Mouse (Mus musculus) neural tube, embryonic 15.5 days (tissue): ENCODE measurements around the gene Pole3. TPM values are rescaled to one million over a fixed set of nuclear protein-coding genes. Genes with fewer than 3 reads are reported as not detected.
"Not testable (repeated sequence)": the region's sequence is repeated elsewhere in the genome, so short reads cannot be mapped to it uniquely, and the experiment has no call there.

Source experiments
- ATAC-seq: fragments of 200-750 bp; cut with Nextera tagmentation; 2 replicates; pipeline ENCODE4 v1.8.0; 2017; ENCODE audit warnings: mild to moderate bottlenecking, moderate TSS enrichment, moderate library complexity; ENCODE audit not compliant: low FRiP score
- H3K27ac ChIP-seq: fragments of 300-500 bp; sonication (generic); replicated peaks from 2 replicates; pipeline ENCODE4 v1.5.1; 2015; ENCODE audit warnings: mild to moderate bottlenecking, inconsistent platforms
- H3K27me3 ChIP-seq: fragments of 300-500 bp; sonication (generic); replicated peaks from 2 replicates; pipeline ENCODE4 v1.6.1; 2015; ENCODE audit warnings: inconsistent platforms
- H3K36me3 ChIP-seq: fragments of 300-500 bp; sonication (generic); 2 replicates; pipeline ENCODE4 v1.6.1; 2015; ENCODE audit warnings: inconsistent platforms
- H3K4me1 ChIP-seq: fragments of 300-500 bp; sonication (generic); 2 replicates; pipeline ENCODE4 v1.6.1; 2015; ENCODE audit warnings: inconsistent platforms
- H3K4me2 ChIP-seq: fragments of 300-500 bp; sonication (generic); 2 replicates; pipeline ENCODE4 v1.6.1; 2015; ENCODE audit warnings: inconsistent platforms, mild to moderate bottlenecking, moderate library complexity
- H3K4me3 ChIP-seq: fragments of 300-500 bp; sonication (generic); replicated peaks from 2 replicates; pipeline ENCODE4 v1.5.1; 2015; ENCODE audit warnings: mild to moderate bottlenecking, inconsistent platforms
- H3K9ac ChIP-seq: fragments of 300-500 bp; sonication (generic); replicated peaks from 2 replicates; pipeline ENCODE4 v1.6.1; 2015; ENCODE audit warnings: mild to moderate bottlenecking, inconsistent platforms
- H3K9me3 ChIP-seq: fragments of 300-500 bp; sonication (generic); replicated peaks from 2 replicates; pipeline ENCODE4 v1.6.1; 2016; ENCODE audit warnings: inconsistent platforms
- WGBS: fragments of 180-500 bp; shearing (Covaris S2); methylation state at CpG from one replicate; pipeline ENCODE4 v1.1.7; 2015; ENCODE audit warnings: mixed read lengths; 5-methylcytosine and 5-hydroxymethylcytosine counted together
- polyA plus RNA-seq: library from polyadenylated mRNA; unstranded; fragments of >200 nt; fragmentation: Nextera tagmentation; extraction: Ambion mirVana; gene quantifications from 2 replicates; pipeline ENCODE4 v1.2.1, GENCODE M21; 2015

Gene Pole3
- polyA plus RNA-seq, 1 experiment from 2014 or later, result 52.0 TPM

DNA sequence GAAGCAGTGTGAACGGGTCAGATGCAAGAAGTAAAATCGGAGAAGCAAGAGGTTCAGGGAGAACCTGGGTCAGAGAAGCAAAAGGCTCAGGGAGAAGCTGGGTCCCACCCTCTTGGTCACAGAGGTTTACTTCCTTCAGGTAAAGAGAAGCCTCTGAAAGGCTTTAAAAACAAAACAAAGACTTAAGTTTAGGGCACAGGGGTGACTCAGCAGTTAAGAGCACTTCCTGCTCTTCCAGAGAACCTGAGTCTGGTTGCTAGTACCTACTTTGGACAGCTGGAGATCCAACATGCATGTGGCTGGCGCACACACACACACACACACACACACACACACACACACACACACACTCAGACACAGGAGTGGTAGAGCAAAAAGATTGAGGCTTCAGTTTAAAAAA, 39.9 kb downstream of the Pole3 start:
- no peak overlapping the region for H3K27ac ChIP-seq
- H3K4me3 ChIP-seq, result no peak overlapping the region
- 90% methylated on average over 3 of the region's 3 CpGs for WGBS
- H3K4me1 ChIP-seq, result peaks cover 3% of the 10 kb centered on the region
- H3K36me3 ChIP-seq, result no peaks in the 10 kb centered on the region
- H3K9ac ChIP-seq, result no peak overlapping the region
- no peak overlapping the region for H3K4me2 ChIP-seq
- no peak for ATAC-seq
- no peaks in the 10 kb centered on the region for H3K9me3 ChIP-seq
- peaks cover 10% of the 10 kb centered on the region; the same call in 1 of the 2 replicates for H3K27me3 ChIP-seq

DNA sequence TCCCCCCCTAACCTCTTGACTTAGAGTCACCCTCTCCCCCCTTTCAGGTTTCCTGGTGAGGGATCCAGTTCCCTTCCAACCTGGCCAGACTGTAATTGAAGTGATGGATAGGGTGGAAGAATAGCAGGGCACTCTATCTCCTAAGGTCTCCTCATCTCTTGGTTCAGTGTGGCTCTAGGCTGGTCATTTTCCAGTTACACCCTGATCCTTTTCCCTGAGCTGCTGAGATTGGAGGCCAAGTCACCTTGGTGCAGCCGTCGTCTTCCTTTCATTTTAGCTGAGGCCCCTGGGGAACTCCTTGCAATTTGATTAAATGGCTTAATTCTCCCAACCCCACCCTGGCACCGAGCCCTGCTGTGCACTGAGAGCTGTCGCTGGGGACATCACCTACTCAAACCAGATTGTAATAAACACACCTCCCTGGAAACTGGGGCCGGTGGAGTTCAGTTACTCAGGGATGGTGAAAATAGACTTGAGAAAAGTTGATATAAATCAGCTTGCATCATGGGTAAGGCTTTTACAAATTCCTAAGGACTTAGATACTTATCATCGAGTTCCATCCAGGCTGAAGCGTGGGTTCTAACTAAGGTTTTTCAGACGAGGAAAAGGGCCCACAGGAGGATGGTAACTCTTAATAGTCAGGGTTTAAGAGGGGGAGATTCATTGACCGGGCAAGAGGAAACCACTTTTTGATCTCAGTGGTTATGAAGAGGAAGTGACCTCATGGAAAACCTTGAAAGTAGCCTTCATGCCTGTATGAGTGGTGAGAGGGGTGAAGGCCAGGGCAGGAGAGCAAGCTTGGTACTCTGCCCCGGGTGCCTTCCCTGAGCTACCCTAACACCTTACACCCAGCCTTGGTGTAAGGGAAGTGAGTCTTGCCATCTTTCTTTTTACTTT, 43.9 kb downstream of the Pole3 start:
- peaks cover 31% of the 10 kb centered on the region for H3K27me3 ChIP-seq
- 0 out of 2 replicates have a peak, but pooled peaks have one; percentile 34 for ATAC-seq
- 0 out of 2 replicates have a peak overlapping the region, but pooled peaks have one; percentile 80 for H3K4me2 ChIP-seq
- no peak overlapping the region for H3K9ac ChIP-seq
- no peaks in the 10 kb centered on the region for H3K36me3 ChIP-seq
- H3K4me3 ChIP-seq, result no peak overlapping the region
- no peak overlapping the region for H3K27ac ChIP-seq
- 48% methylated on average over 10 of the region's 10 CpGs for WGBS
- H3K4me1 ChIP-seq, result peaks cover 12% of the 10 kb centered on the region
- no peaks in the 10 kb centered on the region for H3K9me3 ChIP-seq

DNA sequence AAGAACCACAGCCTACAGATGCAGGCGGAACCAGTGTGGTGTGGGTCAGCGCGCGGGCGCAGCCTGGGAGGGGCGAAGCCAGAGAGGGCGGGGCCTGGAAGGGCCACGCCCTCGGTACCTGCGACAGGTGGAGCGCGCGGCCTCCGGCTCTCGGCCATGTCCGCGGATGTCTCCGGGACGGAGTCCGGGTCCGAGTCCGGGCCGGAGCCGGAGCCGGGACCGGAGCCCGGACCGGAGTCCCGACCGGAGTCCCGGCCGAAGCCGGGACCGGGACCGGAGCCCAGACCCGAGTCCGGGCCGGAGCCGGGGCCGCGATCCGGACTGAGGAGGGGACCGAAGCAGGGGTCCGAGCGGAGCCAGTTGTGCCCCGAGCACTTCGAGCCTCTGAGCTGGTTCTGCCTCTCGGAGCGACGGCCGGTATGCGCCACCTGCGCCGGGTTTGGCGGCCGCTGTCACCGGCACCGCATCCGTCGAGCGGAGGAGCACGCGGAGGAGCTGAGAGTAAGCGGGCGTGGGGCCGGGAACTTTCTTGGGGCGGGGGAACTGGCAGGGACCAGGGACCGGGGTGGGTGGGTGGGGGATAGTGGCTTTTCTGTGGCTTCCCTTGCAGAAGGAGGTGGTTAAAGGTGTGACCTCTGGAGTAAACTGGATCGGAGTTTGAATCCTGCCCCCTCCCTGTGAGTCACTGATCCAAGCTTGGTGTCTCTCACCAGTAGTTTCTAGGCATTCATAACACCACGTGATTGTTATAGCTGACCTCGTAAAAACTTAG, 44.7 kb downstream of the Pole3 start, which contains the start of gene Bspry:
Gene Bspry, plus strand, starts transcription at position 117 of the 772 bp plus-strand sequence.
- peak; percentile 86 for ATAC-seq
- H3K27ac ChIP-seq, result no peak within 1 kb of the TSS
- 2% methylated on average over 70 of the region's 71 CpGs for WGBS
- H3K9ac ChIP-seq, result no peak within 1 kb of the TSS
- no peaks in the 10 kb centered on the region for H3K9me3 ChIP-seq
- peaks cover 31% of the 10 kb centered on the region for H3K27me3 ChIP-seq
- H3K36me3 ChIP-seq, result no peaks in the 10 kb centered on the region
- peaks cover 12% of the 10 kb centered on the region for H3K4me1 ChIP-seq
- peak within 1 kb of the TSS; percentile 42 for H3K4me3 ChIP-seq
- H3K4me2 ChIP-seq, result peak within 1 kb of the TSS; percentile 80

DNA sequence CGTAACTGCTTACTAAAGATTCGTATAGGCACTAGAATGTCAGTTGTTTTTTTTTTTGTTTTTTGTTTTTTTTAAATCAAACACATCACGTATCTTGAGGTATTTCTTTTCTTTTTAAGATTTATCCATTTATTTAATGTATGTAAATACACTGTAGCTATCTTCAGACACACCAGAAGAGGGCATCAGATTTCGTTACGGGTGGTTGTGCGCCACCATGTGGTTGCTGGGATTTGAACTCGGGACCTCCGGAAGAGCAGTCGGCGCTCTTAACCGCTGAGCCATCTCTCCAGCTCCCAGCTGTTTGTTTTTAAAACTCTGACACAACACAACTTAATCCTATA, 45.3 kb downstream of the Pole3 start:
- Histone ChIP-seq H3K4me3 (peak overlapping the region; percentile 42), H3K4me2 (peak overlapping the region; percentile 80), H3K4me1 (peaks cover 12% of the 10 kb centered on the region), H3K27me3 (peaks cover 31% of the 10 kb centered on the region)
- WGBS, result 17% methylated on average over 11 of the region's 11 CpGs
- not testable (repeated sequence) for H3K36me3 ChIP-seq, H3K9ac ChIP-seq, H3K9me3 ChIP-seq, H3K27ac ChIP-seq
- ATAC-seq, result peak; percentile 22; the same call in 1 of the 2 replicates

DNA sequence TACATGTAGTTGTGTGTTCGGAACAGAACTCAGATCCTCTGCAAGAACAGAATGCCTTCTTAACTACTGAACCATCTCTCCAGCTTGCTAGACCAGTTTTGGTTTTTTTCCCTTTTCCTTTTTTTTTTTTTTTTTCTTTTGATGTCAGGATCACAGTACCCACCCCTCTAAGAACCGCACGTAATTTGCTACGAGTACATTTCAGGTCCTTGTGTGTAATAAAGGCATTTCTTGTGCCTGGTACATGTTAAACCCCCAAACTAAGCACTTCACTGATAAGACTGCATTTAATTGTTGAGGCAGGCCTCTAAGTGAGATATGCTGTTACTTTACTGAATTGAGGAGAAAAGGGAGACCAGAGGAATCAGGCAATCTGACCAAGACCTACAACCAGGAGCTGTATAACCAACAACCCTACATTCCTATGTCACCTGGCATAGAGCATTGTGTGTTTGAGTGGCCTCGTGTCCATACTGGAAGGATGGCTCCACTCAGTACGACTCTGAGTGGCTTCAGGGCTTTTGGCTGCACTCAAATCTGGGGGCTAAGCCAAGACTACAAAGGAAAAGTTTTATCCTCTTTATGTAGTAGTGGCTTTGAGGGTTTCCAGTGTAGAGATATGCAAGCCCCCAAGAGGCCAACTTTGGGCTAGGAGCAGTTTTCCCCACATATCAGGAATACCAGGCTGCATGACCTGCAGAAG, 47.2 kb downstream of the Pole3 start:
- Histone ChIP-seq H3K36me3 (no peaks in the 10 kb centered on the region), H3K4me2 (no peak overlapping the region), H3K9ac (no peak overlapping the region), H3K4me1 (peaks cover 12% of the 10 kb centered on the region), H3K27me3 (peaks cover 33% of the 10 kb centered on the region), H3K4me3 (no peak overlapping the region), H3K27ac (no peak overlapping the region), H3K9me3 (no peaks in the 10 kb centered on the region)
- 89% methylated on average over 6 of the region's 6 CpGs for WGBS
- no peak for ATAC-seq

DNA sequence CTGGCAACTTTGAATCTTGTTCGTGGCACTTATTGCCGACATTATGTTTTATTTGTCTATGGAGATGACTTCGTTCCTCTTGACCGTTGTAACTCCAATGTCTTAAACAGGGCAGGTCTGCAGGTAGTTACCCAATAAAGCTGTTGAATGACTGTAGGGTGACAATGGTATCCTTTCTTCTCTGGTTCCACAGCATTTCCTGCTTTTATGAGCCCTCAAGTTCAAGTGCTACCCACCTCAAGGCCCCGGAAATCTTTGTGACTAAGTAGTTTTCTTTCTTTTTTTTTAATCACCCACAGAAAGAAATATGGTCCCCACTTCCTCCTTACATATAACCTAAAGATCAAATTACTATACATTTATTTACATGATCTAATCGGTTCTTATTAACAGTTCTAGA, 49.1 kb downstream of the Pole3 start:
- Histone ChIP-seq H3K4me1 (peaks cover 15% of the 10 kb centered on the region), H3K4me2 (no peak overlapping the region), H3K4me3 (no peak overlapping the region), H3K27ac (no peak overlapping the region), H3K9ac (no peak overlapping the region), H3K9me3 (no peaks in the 10 kb centered on the region), H3K27me3 (peaks cover 25% of the 10 kb centered on the region), H3K36me3 (no peaks in the 10 kb centered on the region)
- 86% methylated on average over 6 of the region's 6 CpGs for WGBS
- no peak for ATAC-seq

DNA sequence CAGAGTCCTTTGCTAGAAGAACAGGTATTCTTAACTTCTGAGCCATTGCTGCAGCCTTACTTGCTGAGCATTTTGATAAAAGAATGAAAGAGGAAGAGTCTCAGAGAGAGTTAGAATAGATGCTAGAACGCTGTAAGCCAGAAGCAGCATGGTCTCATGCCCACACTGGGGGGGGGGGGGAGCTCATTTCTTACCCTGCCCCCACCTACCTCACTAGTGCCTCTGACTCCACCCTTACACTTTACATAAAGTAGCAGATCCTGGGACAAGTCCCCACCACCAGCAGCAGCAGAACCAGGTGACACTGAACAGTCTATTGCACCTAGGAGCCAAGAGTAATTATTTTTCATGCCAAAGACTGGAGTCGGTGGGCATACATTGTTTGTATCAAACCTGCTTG, 49.7 kb downstream of the Pole3 start:
- H3K4me2 ChIP-seq, result no peak overlapping the region
- H3K27me3 ChIP-seq, result peaks cover 25% of the 10 kb centered on the region
- H3K4me3 ChIP-seq, result no peak overlapping the region
- 84% methylated on average over 2 of the region's 2 CpGs for WGBS
- no peak overlapping the region for H3K9ac ChIP-seq
- no peaks in the 10 kb centered on the region for H3K9me3 ChIP-seq
- H3K4me1 ChIP-seq, result peaks cover 17% of the 10 kb centered on the region
- no peak overlapping the region for H3K27ac ChIP-seq
- no peaks in the 10 kb centered on the region for H3K36me3 ChIP-seq
- no peak for ATAC-seq

Other genes starting within 250 kb of the Pole3 start
- gene Fkbp15, start 164.5 kb downstream of the Pole3 start, polyA plus RNA-seq, result 22.6 and 24.2 TPM in 2 replicates
- gene Slc31a1, start 164.3 kb downstream of the Pole3 start, polyA plus RNA-seq, result 32.2 and 36.5 TPM in 2 replicates
- 76.8 and 95.4 TPM in 2 replicates for gene Cdc26, start 116.4 kb downstream of the Pole3 start, polyA plus RNA-seq
- gene Prpf4, start 116.3 kb downstream of the Pole3 start, polyA plus RNA-seq, result 15.3 and 16.4 TPM in 2 replicates
- gene Rnf183, start 89.8 kb downstream of the Pole3 start, polyA plus RNA-seq, result 0.17 TPM in 1 of 2 replicates, not detected in the other
- gene Wdr31, start 54.2 kb downstream of the Pole3 start, polyA plus RNA-seq, result 12.5 and 13.3 TPM in 2 replicates
- gene Bspry, start 45.0 kb downstream of the Pole3 start, polyA plus RNA-seq, result 0.67 and 5.3 TPM in 2 replicates
- 12.6 and 13.4 TPM in 2 replicates for gene Hdhd3, start 21.6 kb downstream of the Pole3 start, polyA plus RNA-seq
- 69.2 and 74.9 TPM in 2 replicates for gene Alad, start 5.2 kb downstream of the Pole3 start, polyA plus RNA-seq
- 0.40 and 0.55 TPM in 2 replicates for gene 4933430I17Rik, start 301 bp upstream of the Pole3 start, polyA plus RNA-seq
- gene Rgs3, start 34.8 kb upstream of the Pole3 start, polyA plus RNA-seq, result 49.2 and 53.8 TPM in 2 replicates